Mouse (Mus musculus) liver, embryonic 14.5 days (tissue): ENCODE data around the gene Immt.

Experiments
- CTCF ChIP-seq: IDR thresholded peaks from 2 replicates; pipeline ENCODE4 v1.5.1; 2016; ENCODE audit warnings: antibody characterized with exemption, low read depth, control low read depth
- EP300 ChIP-seq: IDR thresholded peaks from 2 replicates; pipeline ENCODE4 v1.6.1; 2016; ENCODE audit warnings: antibody characterized with exemption, low read depth

- TF ChIP-seq CTCF = no peak
- TF ChIP-seq EP300 = no peak
Observed at GRCm38 (mm10) chr6:71836811-71837210, 5.7 kb downstream of the Immt start.
